Comparison of ENCODE assay signal across 1 mouse cellular context in the genomic region with DNA sequence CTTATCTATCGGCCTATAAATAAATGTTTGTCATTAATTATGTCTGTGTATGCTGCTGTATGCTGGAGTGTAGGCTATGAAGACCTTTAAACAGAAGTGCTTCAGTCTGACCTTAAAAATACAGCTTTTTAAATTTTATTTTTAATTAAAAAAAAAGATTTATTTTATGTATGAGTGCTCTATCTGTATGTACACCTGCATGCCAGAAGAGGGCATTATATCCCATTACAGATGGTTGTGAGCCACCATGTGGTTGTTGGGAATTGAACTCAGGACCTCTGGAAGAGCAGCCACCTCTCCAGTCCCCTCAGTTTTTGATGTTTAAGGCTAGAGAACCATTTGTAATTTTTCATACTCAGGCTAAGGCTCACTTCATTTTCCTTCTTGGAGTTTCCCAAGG.
A peak's percentile ranks its signal among the peaks of the same experiment; 100 is the strongest.
TF ChIP-seq lines count a peak whose summit lies in the region.

No protein-coding gene starts in this region.

TF ChIP-seq in MEL, 35 proteins besides CTCF, POLR2A, EP300 and RAD21:
- TF ChIP-seq GABPA (IDR thresholded peaks at IDR 0.05; ENCODE audit: low read depth, low read length): no peak
- no peak for TF ChIP-seq CHD1 (IDR thresholded peaks at IDR 0.05; ENCODE audit: low read depth, low read length)
- 0 out of 2 replicates have a peak, but pooled peaks have one; percentile 57 for TF ChIP-seq MYC (IDR thresholded peaks at IDR 0.05; ENCODE audit: low read depth, low read length)
- TF ChIP-seq ELF1 (IDR thresholded peaks at IDR 0.05; ENCODE audit: low read depth, low read length): no peak
- peak; percentile 50; the same call in 1 of the 2 replicates for TF ChIP-seq ZC3H11A (IDR thresholded peaks at IDR 0.05; ENCODE audit: low read depth, low read length)
- no peak for TF ChIP-seq MAFK (IDR thresholded peaks at IDR 0.05; ENCODE audit: borderline replicate concordance, low read depth, low read length)
- peak; percentile 59 for TF ChIP-seq SMC3 (IDR thresholded peaks at IDR 0.05; ENCODE audit: low read depth, low read length)
